Mouse (Mus musculus): Measurements from ENCODE around the gene Klhl2.

- TF ChIP-seq CTCF (IDR thresholded peaks at IDR 0.05; ENCODE audit: extremely low read depth, insufficient read depth, insufficient read length, insufficient replicate concordance) = no peak
- no peak for TF ChIP-seq POLR2A (IDR thresholded peaks at IDR 0.05; ENCODE audit: low read depth, low read length)
Measured at GRCm38 (mm10) chr8:64736767-64737323, 113.0 kb downstream of the Klhl2 start.

Data from spleen, adult 2 months (tissue).